Mouse (Mus musculus) cerebellum, postnatal 36 days (tissue): ENCODE measurements at regions not wholly inside any gene's neighbourhood (a gene's known extent, or its start where the extent isn't known, plus 50 kb on each side); places are given as distances from the start of the nearest gene placed in this dataset.
"Not testable (repeated sequence)": the region's sequence is repeated elsewhere in the genome, so short reads cannot be mapped to it uniquely, and the experiment has no call there.

Experiments
- DNase-seq, 2 experiments: peaks; one replicate each; pipeline ENCODE4 v3.0.0; 2021 to 2022; ENCODE audit warnings: mixed read lengths in 2 of 2

GRCm38 (mm10) chr10:72298824-72299551, 355.7 kb upstream of the Zwint start:
- no peak for DNase-seq

GRCm38 (mm10) chr10:72309045-72309444, 345.6 kb upstream of the Zwint start:
- not testable (repeated sequence) for DNase-seq

- no peak for DNase-seq
Observed at GRCm38 (mm10) chr10:72318308-72318707, 336.3 kb upstream of the Zwint start.

GRCm38 (mm10) chr10:72320307-72320706, 334.3 kb upstream of the Zwint start:
- no peak for DNase-seq

GRCm38 (mm10) chr10:72326624-72327023, 328.0 kb upstream of the Zwint start:
- DNase-seq: no peak

- no peak for DNase-seq
Observed at GRCm38 (mm10) chr10:72347253-72347652, 307.4 kb upstream of the Zwint start.

- no peak for DNase-seq
Observed at GRCm38 (mm10) chr10:72347949-72348663, 306.5 kb upstream of the Zwint start.

- no peak for DNase-seq
Observed at GRCm38 (mm10) chr10:72352810-72353209, 301.8 kb upstream of the Zwint start.

GRCm38 (mm10) chr10:72353515-72353914, 301.1 kb upstream of the Zwint start:
- no peak for DNase-seq

- DNase-seq: no peak
Observed at GRCm38 (mm10) chr10:72383351-72383750, 271.3 kb upstream of the Zwint start.

GRCm38 (mm10) chr10:72384826-72385225, 269.8 kb upstream of the Zwint start:
- DNase-seq: no peak

- peak in 1 of 2 experiments; percentile 3 for DNase-seq
Observed at GRCm38 (mm10) chr10:72391397-72391796, 263.2 kb upstream of the Zwint start.

- DNase-seq: peak; percentile 2 to 5
Observed at GRCm38 (mm10) chr10:72393279-72394041, 261.2 kb upstream of the Zwint start.

- no peak for DNase-seq
Observed at GRCm38 (mm10) chr10:72394367-72394766, 260.3 kb upstream of the Zwint start.

- no peak for DNase-seq
Observed at GRCm38 (mm10) chr10:72403290-72403689, 251.4 kb upstream of the Zwint start.

GRCm38 (mm10) chr10:72410305-72410704, 244.3 kb upstream of the Zwint start:
- no peak for DNase-seq

GRCm38 (mm10) chr10:72411670-72412069, 243.0 kb upstream of the Zwint start:
- DNase-seq: no peak

- DNase-seq: no peak
Observed at GRCm38 (mm10) chr10:72454629-72455028, 200.0 kb upstream of the Zwint start.

GRCm38 (mm10) chr10:72484315-72484714, 170.3 kb upstream of the Zwint start:
- DNase-seq: no peak

- DNase-seq: no peak
Observed at GRCm38 (mm10) chr10:72532431-72532830, 122.2 kb upstream of the Zwint start.

- DNase-seq: no peak
Observed at GRCm38 (mm10) chr10:72533427-72533826, 121.2 kb upstream of the Zwint start.

- no peak for DNase-seq
Observed at GRCm38 (mm10) chr10:72533859-72534258, 120.8 kb upstream of the Zwint start.

GRCm38 (mm10) chr10:72549564-72549963, 105.1 kb upstream of the Zwint start:
- DNase-seq: peak; percentile 4 to 6

- DNase-seq: no peak
Observed at GRCm38 (mm10) chr10:72551561-72551960, 103.1 kb upstream of the Zwint start.
